Mouse (Mus musculus) neural tube, embryonic 12.5 days (tissue): Measurements from ENCODE around the gene Mphosph6. TPM values are rescaled to one million over a fixed set of nuclear protein-coding genes. Genes with fewer than 3 reads are reported as not detected.
A peak's percentile ranks its signal among the peaks of the same experiment; 100 is the strongest.

Experiments
- ATAC-seq: fragments of 200-750 bp; cut with Nextera tagmentation; 2 replicates; pipeline ENCODE4 v1.8.0; 2017; ENCODE audit warnings: low read depth, mild to moderate bottlenecking, moderate TSS enrichment, moderate library complexity; ENCODE audit not compliant: low FRiP score
- H3K27ac ChIP-seq: fragments of 300-500 bp; sonication (generic); 2 replicates; pipeline ENCODE4 v1.5.1; 2016
- H3K27me3 ChIP-seq: fragments of 300-500 bp; sonication (generic); replicated peaks from 2 replicates; pipeline ENCODE4 v1.6.1; 2016; ENCODE audit warnings: mild to moderate bottlenecking
- H3K36me3 ChIP-seq: fragments of 300-500 bp; sonication (generic); 2 replicates; pipeline ENCODE4 v1.6.1; 2016; ENCODE audit warnings: mild to moderate bottlenecking
- H3K4me1 ChIP-seq: fragments of 300-500 bp; sonication (generic); 2 replicates; pipeline ENCODE4 v1.6.1; 2016
- H3K4me2 ChIP-seq: fragments of 300-500 bp; sonication (generic); replicated peaks from 2 replicates; pipeline ENCODE4 v1.6.1; 2016; ENCODE audit warnings: mild to moderate bottlenecking
- H3K4me3 ChIP-seq: fragments of 300-500 bp; sonication (generic); 2 replicates; pipeline ENCODE4 v1.5.1; 2016
- H3K9ac ChIP-seq: fragments of 300-500 bp; sonication (generic); 2 replicates; pipeline ENCODE4 v1.6.1; 2016; ENCODE audit warnings: mild to moderate bottlenecking
- H3K9me3 ChIP-seq: fragments of 300-500 bp; sonication (generic); 2 replicates; pipeline ENCODE4 v1.6.1; 2016; ENCODE audit warnings: mild to moderate bottlenecking
- WGBS: fragments of 180-500 bp; shearing (Covaris S2); methylation state at CpG from one replicate; pipeline ENCODE4 v1.1.7; 2016; 5-methylcytosine and 5-hydroxymethylcytosine counted together
- polyA plus RNA-seq: library from polyadenylated mRNA; unstranded; fragments of >200 nt; fragmentation: Nextera tagmentation; extraction: Ambion mirVana; gene quantifications from 2 replicates; pipeline ENCODE4 v1.2.1, GENCODE M21; 2016

Mphosph6 gene
- polyA plus RNA-seq: 45.0 and 45.2 TPM in 2 replicates

DNA sequence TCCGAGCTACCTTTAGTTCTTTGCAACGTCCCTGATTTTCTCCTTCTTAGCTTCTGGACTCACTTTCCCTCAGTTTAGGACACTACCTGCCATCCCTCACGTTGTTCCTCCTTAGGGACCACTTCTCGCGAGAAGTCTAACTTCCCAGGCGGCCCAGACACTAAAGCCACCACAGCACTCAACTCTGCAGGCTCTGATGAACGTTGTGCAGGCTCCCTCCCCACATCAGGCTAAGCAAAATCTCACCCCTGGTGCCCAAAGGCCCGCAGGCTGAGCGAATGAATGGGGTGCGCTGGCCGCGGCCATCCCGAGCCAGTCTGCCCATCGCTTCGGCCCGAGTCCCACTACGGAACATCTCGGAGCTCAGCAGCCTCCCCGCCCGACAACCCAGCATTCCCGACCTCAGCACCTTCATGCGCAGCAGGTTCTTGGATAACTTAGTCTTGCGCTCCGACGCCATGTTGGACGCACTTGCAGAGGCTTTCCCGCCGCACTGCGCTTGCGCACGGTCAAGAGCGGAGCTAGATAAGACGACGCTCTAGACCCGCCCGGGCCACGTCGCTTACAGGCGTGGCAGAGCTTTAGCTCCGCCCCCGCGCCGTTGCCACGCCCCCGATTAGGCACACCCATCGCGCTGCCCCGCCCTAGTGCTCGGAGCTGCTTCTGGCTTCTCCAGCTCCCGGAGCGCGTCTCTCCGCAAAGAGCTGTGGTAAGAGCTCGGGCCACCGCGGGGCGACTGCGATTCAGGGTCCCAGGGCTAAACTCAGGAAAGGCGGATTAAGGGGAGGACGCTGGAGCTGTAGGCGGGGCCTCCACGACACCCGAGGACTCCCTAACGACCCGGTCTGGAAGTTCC lies at the start of gene Mphosph6:
TSS of gene Mphosph6 (minus strand) at position 501 of the 856 bp plus-strand sequence.
- H3K4me3 ChIP-seq: peak within 1 kb of the TSS; percentile 72
- under 1% methylated on average over 65 of the region's 65 CpGs for WGBS
- peak within 1 kb of the TSS; percentile 73 for H3K9ac ChIP-seq
- H3K36me3 ChIP-seq: peaks cover 14% of the 10 kb centered on the region; the same call in 1 of the 2 replicates
- H3K4me2 ChIP-seq: peak within 1 kb of the TSS; percentile 67
- peaks cover 18% of the 10 kb centered on the region; the same call in 1 of the 2 replicates for H3K4me1 ChIP-seq
- no peaks in the 10 kb centered on the region for H3K27me3 ChIP-seq
- H3K27ac ChIP-seq: no peak within 1 kb of the TSS
- ATAC-seq: peak; percentile 98
- no peaks in the 10 kb centered on the region for H3K9me3 ChIP-seq

DNA sequence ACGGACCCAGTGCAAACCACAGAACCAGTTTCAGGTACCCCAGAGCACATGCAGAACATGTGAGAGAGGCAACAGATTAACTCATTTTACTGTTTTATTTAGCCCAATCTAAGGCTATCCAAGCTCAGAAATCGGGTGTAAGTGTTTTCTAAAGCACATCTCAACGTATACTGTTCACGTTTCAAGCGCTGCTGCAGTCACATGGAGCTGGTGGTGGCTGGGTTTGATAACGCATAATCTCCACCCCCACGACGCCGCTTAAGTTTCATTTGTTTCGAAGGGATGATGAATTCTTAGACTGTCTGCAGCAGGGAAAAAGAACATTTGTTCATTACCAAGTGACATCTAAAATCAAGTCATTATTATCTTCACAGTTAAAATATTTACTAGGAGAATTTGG lies 48.7 kb upstream of the Mphosph6 start:
- H3K4me2 ChIP-seq: no peak overlapping the region
- H3K9me3 ChIP-seq: no peaks in the 10 kb centered on the region
- 0 out of 2 replicates have a peak, but pooled peaks cover 3% of the 10 kb centered on the region for H3K27me3 ChIP-seq
- no peak for ATAC-seq
- H3K9ac ChIP-seq: no peak overlapping the region
- no peak overlapping the region for H3K27ac ChIP-seq
- H3K36me3 ChIP-seq: no peaks in the 10 kb centered on the region
- no peak overlapping the region for H3K4me3 ChIP-seq
- 86% methylated on average over 10 of the region's 10 CpGs for WGBS
- H3K4me1 ChIP-seq: no peaks in the 10 kb centered on the region

DNA sequence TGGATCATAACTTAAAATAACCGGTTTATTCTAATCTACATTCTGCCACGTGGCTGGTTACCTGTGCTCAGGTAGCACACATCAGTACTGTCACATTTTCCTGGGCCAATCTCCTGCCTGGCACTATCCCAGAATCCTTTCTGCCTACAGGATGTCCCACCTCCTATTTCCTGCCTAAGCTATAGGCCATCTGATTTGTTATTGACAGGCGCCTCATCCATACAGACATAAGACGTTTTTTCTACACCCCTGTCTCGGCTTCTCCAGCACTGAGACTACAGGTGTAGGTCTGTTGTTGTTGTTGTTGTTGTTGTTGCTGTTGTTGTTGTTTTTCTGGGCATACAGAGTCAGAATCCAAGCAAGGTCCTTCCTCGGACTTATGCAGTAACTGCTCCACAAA lies 46.1 kb upstream of the Mphosph6 start:
- Histone ChIP-seq H3K4me1 (no peaks in the 10 kb centered on the region), H3K4me2 (no peak overlapping the region), H3K9ac (no peak overlapping the region), H3K4me3 (no peak overlapping the region), H3K36me3 (no peaks in the 10 kb centered on the region), H3K27ac (no peak overlapping the region), H3K27me3 (0 out of 2 replicates have a peak, but pooled peaks cover 3% of the 10 kb centered on the region), H3K9me3 (no peaks in the 10 kb centered on the region)
- no peak for ATAC-seq
- 90% methylated on average over 6 of the region's 6 CpGs for whole genome bisulfite sequencing

DNA sequence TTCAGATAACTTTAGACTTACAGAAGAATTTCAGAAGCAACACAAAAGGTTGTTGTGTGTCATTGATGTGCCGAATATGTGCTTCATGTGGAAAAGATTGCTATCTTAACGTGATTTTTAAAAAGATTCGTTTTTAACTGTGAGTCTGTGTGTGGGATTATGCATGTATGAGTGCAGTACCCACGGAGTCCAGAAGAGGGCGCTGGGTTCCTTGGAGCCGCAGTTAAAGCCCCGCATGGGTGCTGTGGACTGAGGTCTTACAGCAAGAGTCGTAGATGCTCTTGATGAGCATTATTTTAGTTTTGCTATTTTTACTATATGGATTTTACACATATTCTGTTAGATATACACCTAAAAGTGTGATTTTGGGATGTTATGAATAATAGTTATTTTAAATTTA lies 42.0 kb upstream of the Mphosph6 start:
- WGBS: 88% methylated on average over 8 of the region's 8 CpGs

GRCm38 (mm10) chr8:117813524-117813923 lies 11.8 kb upstream of the Mphosph6 start:
- Histone ChIP-seq H3K4me2 (no peak overlapping the region), H3K27ac (no peak overlapping the region), H3K9me3 (no peaks in the 10 kb centered on the region), H3K36me3 (no peaks in the 10 kb centered on the region), H3K9ac (no peak overlapping the region), H3K4me3 (no peak overlapping the region), H3K27me3 (no peaks in the 10 kb centered on the region), H3K4me1 (no peaks in the 10 kb centered on the region)
- 51% methylated on average over 4 of the region's 4 CpGs for WGBS
- ATAC-seq: no peak

More for the DNA sequence above, 42.0 kb upstream of the Mphosph6 start:
- H3K27me3 ChIP-seq: 0 out of 2 replicates have a peak, but pooled peaks cover 3% of the 10 kb centered on the region
- no peak overlapping the region for H3K9ac ChIP-seq
- ATAC-seq: no peak
- no peaks in the 10 kb centered on the region for H3K9me3 ChIP-seq
- no peaks in the 10 kb centered on the region for H3K4me1 ChIP-seq
- H3K4me2 ChIP-seq: no peak overlapping the region
- H3K4me3 ChIP-seq: no peak overlapping the region
- no peak overlapping the region for H3K27ac ChIP-seq
- H3K36me3 ChIP-seq: no peaks in the 10 kb centered on the region

- Histone ChIP-seq H3K4me2 (no peak overlapping the region), H3K4me1 (no peaks in the 10 kb centered on the region), H3K27me3 (no peaks in the 10 kb centered on the region), H3K27ac (no peak overlapping the region), H3K36me3 (no peaks in the 10 kb centered on the region), H3K4me3 (no peak overlapping the region), H3K9ac (no peak overlapping the region), H3K9me3 (no peaks in the 10 kb centered on the region)
- ATAC-seq: no peak
- WGBS: 99% methylated on average over 2 of the region's 2 CpGs
These were observed 8.9 kb upstream of the Mphosph6 start for GRCm38 (mm10) chr8:117810676-117811075.

DNA sequence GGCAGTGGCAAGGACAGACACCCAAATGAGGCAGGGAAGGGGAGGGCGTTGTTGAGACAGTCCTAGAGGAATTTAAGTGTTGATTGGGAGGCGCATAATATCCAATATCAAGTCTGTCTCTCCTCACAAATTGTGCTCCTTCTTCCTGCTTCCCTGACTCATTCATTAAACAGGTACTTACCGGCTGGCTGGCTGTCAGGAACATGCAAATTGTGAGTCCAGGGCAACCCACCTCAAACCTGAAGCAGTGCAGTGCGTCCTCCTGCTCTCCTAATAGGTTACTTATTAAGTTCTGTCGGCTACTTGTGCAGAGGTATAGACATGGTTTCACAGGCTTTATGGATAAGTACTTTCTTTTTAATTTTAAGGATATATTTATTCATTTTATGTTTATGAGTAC lies 3.7 kb upstream of the Mphosph6 start:
- Histone ChIP-seq H3K27ac (no peak overlapping the region), H3K27me3 (no peaks in the 10 kb centered on the region), H3K36me3 (no peaks in the 10 kb centered on the region), H3K4me1 (peaks cover 11% of the 10 kb centered on the region; the same call in 1 of the 2 replicates), H3K4me2 (no peak overlapping the region), H3K4me3 (no peak overlapping the region), H3K9me3 (no peaks in the 10 kb centered on the region), H3K9ac (no peak overlapping the region)
- 61% methylated on average over 5 of the region's 5 CpGs for WGBS
- no peak for ATAC-seq

GRCm38 (mm10) chr8:117802299-117802689 lies 551 bp upstream of the Mphosph6 start:
- WGBS: 4% methylated on average over 11 of the region's 11 CpGs
- ATAC-seq: peak; percentile 65
- peaks cover 10% of the 10 kb centered on the region; the same call in 1 of the 2 replicates for H3K36me3 ChIP-seq
- peak overlapping the region; percentile 67 for H3K4me2 ChIP-seq
- H3K27ac ChIP-seq: no peak overlapping the region
- peaks cover 18% of the 10 kb centered on the region; the same call in 1 of the 2 replicates for H3K4me1 ChIP-seq
- peak overlapping the region; percentile 47; the same call in 1 of the 2 replicates for H3K9ac ChIP-seq
- no peaks in the 10 kb centered on the region for H3K9me3 ChIP-seq
- peak overlapping the region; percentile 72 for H3K4me3 ChIP-seq
- H3K27me3 ChIP-seq: no peaks in the 10 kb centered on the region

GRCm38 (mm10) chr8:117798066-117798465 lies 3.7 kb downstream of the Mphosph6 start:
- Histone ChIP-seq H3K27ac (no peak overlapping the region), H3K36me3 (peaks cover 31% of the 10 kb centered on the region), H3K4me2 (no peak overlapping the region), H3K9ac (no peak overlapping the region), H3K4me1 (peaks cover 27% of the 10 kb centered on the region; the same call in 1 of the 2 replicates), H3K27me3 (no peaks in the 10 kb centered on the region), H3K4me3 (no peak overlapping the region), H3K9me3 (no peaks in the 10 kb centered on the region)
- ATAC-seq: no peak
- WGBS: 95% methylated on average over 2 of the region's 2 CpGs

GRCm38 (mm10) chr8:117796464-117796863 lies 5.3 kb downstream of the Mphosph6 start:
- Histone ChIP-seq H3K4me3 (no peak overlapping the region), H3K9me3 (no peaks in the 10 kb centered on the region), H3K4me1 (peaks cover 24% of the 10 kb centered on the region; the same call in 1 of the 2 replicates), H3K9ac (no peak overlapping the region), H3K4me2 (no peak overlapping the region), H3K36me3 (peaks cover 45% of the 10 kb centered on the region), H3K27ac (no peak overlapping the region), H3K27me3 (no peaks in the 10 kb centered on the region)
- WGBS: 88% methylated on average over 15 of the region's 15 CpGs
- ATAC-seq: no peak

- H3K27ac ChIP-seq: no peak overlapping the region
- H3K4me2 ChIP-seq: no peak overlapping the region
- peaks cover 10% of the 10 kb centered on the region; the same call in 1 of the 2 replicates for H3K4me1 ChIP-seq
- WGBS: 84% methylated on average over 10 of the region's 10 CpGs
- H3K9ac ChIP-seq: no peak overlapping the region
- no peaks in the 10 kb centered on the region for H3K9me3 ChIP-seq
- H3K36me3 ChIP-seq: peaks cover 63% of the 10 kb centered on the region
- H3K27me3 ChIP-seq: no peaks in the 10 kb centered on the region
- no peak overlapping the region for H3K4me3 ChIP-seq
- ATAC-seq: no peak
These were observed 7.2 kb downstream of the Mphosph6 start for GRCm38 (mm10) chr8:117794581-117794980.

DNA sequence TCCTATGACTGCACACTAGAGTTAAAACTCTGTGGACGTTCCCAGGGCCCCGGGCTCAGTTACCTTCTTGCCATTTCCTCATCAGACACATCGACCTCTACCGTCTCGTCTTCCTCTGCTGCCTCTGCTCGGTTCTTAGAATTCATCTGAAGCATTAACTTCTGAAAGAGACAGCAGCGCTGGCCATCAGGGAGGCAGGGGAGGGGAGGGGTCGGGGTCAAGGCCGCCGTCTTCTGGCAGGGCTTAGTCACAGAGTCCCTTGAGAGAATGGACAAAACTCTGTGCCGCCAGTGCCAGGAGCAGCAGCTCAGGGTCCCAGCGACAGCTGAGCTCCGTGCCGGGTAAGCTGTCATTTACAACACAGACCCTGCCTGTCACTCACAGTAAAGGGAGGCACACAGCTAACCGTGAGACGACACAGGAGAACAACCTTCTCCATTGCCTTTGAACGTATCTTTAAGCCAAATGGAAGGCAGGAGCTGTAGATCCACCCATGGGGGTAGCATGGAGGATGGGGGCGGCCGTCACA lies 9.1 kb downstream of the Mphosph6 start:
- no peak overlapping the region for H3K9ac ChIP-seq
- H3K4me3 ChIP-seq: no peak overlapping the region
- ATAC-seq: no peak
- peaks cover 3% of the 10 kb centered on the region; the same call in 1 of the 2 replicates for H3K9me3 ChIP-seq
- no peak overlapping the region for H3K27ac ChIP-seq
- H3K4me2 ChIP-seq: no peak overlapping the region
- no peaks in the 10 kb centered on the region for H3K27me3 ChIP-seq
- H3K36me3 ChIP-seq: peaks cover 66% of the 10 kb centered on the region
- peaks cover 10% of the 10 kb centered on the region; the same call in 1 of the 2 replicates for H3K4me1 ChIP-seq
- WGBS: 82% methylated on average over 19 of the region's 19 CpGs
